Comparison of ENCODE assay signal across 35 mouse cellular contexts in the genomic region with DNA sequence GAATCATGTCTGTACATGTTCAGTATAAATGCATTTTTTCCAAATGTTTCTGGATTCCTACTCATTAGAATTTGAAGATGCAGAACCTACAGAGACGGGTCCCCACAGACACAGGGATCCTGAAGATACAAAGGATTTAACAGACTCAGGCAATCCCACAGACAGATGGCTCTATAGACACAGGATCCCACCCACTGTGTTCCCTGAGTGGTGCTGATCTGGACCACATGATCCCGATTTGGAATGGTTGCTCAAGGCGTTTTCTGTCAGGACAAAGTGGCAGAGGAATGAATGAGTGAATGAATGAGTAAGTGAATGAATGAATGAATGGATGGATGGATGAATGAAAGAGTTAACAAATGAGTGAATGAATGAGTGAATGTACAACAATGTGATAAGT. TPM values are rescaled to one million over a fixed set of nuclear protein-coding genes. Genes with fewer than 3 reads are reported as not detected.
DNase-seq lines count a peak whose midpoint lies in the region; ATAC-seq lines count a peak whose summit lies in the region.
"Had no signal": no experiment of that assay in that cellular context is flagged by ENCODE, and none has a peak within 500 bp of the region (broad histone marks: within the 10 kb centered on the region; RNA-seq: fewer than 3 reads in every experiment).

No protein-coding gene starts in this region.

- no peak for DNase-seq in frontal cortex, postnatal 10 days (ENCODE audit: low spot score in 2 of 2)
- DNase-seq in layer of hippocampus, adult 8-10 months (ENCODE audit: low spot score in 2 of 2) = peak; percentile 28 to 47
- no peak for DNase-seq in layer of hippocampus, postnatal 10 days (ENCODE audit: low spot score in 2 of 2)
- peak; percentile 66 for DNase-seq in R1 (ENCODE audit: low read depth, low spot score)
- peak; percentile 76 for DNase-seq in brain, adult 2 months (ENCODE audit: low read depth, low spot score)
- DNase-seq: adrenal gland, adult 2 months; adrenal gland, postnatal 36 days; cerebellum, adult 11 months; cerebellum, adult 9-10 months; gastrocnemius, postnatal 36 days; heart, adult 18-20 months; heart, postnatal 36 days; kidney, adult 11 months; kidney, postnatal 25 days; lung, embryonic 14.5 days; lung, postnatal 14 days; thymus, adult 2 months; thymus, postnatal 36 days had no signal

- H3K27ac ChIP-seq in forebrain, embryonic 16.5 days (ENCODE audit: low read length) = no peak overlapping the region
- H3K27ac ChIP-seq: hindbrain, embryonic 12.5 days; limb, embryonic 12.5 days; liver, embryonic 15.5 days; midbrain, embryonic 15.5 days had no signal

- H3K4me2 ChIP-seq in forebrain, embryonic 16.5 days (ENCODE audit: low read length) = no peak overlapping the region
- H3K4me2 ChIP-seq: heart, embryonic 11.5 days; hindbrain, embryonic 12.5 days; limb, embryonic 12.5 days; liver, embryonic 15.5 days; lung, embryonic 14.5 days; midbrain, embryonic 15.5 days had no signal

- no peak overlapping the region for H3K9ac ChIP-seq in forebrain, embryonic 16.5 days (replicated peaks; ENCODE audit: low read depth, low read length)
- H3K9ac ChIP-seq: hindbrain, embryonic 12.5 days; limb, embryonic 12.5 days; liver, embryonic 15.5 days; lung, embryonic 14.5 days; midbrain, embryonic 15.5 days had no signal

- no peaks in the 10 kb centered on the region for H3K4me1 ChIP-seq in forebrain, embryonic 16.5 days (replicated peaks; ENCODE audit: control insufficient read depth, insufficient read depth, low read length)
- H3K4me1 ChIP-seq: liver, embryonic 15.5 days; midbrain, embryonic 15.5 days had no signal

- H3K9me3 ChIP-seq in forebrain, embryonic 16.5 days (ENCODE audit: control insufficient read depth, low read length) = no peaks in the 10 kb centered on the region
- H3K9me3 ChIP-seq: hindbrain, embryonic 12.5 days; limb, embryonic 12.5 days; liver, embryonic 15.5 days; midbrain, embryonic 15.5 days had no signal

- no peaks in the 10 kb centered on the region for H3K36me3 ChIP-seq in forebrain, embryonic 16.5 days (ENCODE audit: control insufficient read depth, insufficient read depth)
- H3K36me3 ChIP-seq: hindbrain, embryonic 12.5 days; limb, embryonic 12.5 days; liver, embryonic 15.5 days; midbrain, embryonic 15.5 days had no signal

- H3K4me3 ChIP-seq in forebrain, embryonic 16.5 days (replicated peaks; ENCODE audit: low read length) = no peak overlapping the region
- H3K4me3 ChIP-seq: hindbrain, embryonic 12.5 days; limb, embryonic 12.5 days; liver, embryonic 15.5 days; midbrain, embryonic 15.5 days had no signal

- H3K27me3 ChIP-seq in forebrain, embryonic 16.5 days (replicated peaks; ENCODE audit: control insufficient read depth, insufficient read depth, low read length) = peaks cover 24% of the 10 kb centered on the region

- peak; percentile 77; the same call in 1 of the 2 replicates for ATAC-seq in frontal cortex, adult (ENCODE audit: low TSS enrichment)
- ATAC-seq in forebrain, embryonic 16.5 days = no peak
- ATAC-seq: activated CD4-positive, CD25-positive, alpha-beta regulatory T cell, adult 4 months; CD4-positive, CD25-positive, alpha-beta regulatory T cell, adult 4 months; forebrain, embryonic 14.5 days; midbrain, embryonic 15.5 days had no signal

- WGBS in forebrain, embryonic 16.5 days = 54% methylated on average over 3 of the region's 3 CpGs

RNA-seq across cellular contexts. Expression of gene Ccdc27, which starts 43.4 kb away (rescaled TPM):
- total RNA-seq in layer of hippocampus, adult 8-10 months (2022) = under 1 TPM; 0.85 to 0.99 (median 0.89) TPM
- 1 to 10 TPM; 1.4 to 2.3 TPM for total RNA-seq in layer of hippocampus, postnatal 10 days (2021)
- not detected in 2 replicates for polyA plus RNA-seq in forebrain, embryonic 16.5 days (2015; fragmentation: Nextera tagmentation; extraction: Ambion mirVana)
- total RNA-seq: adrenal gland, adult 2 months; adrenal gland, postnatal 36 days; gastrocnemius, postnatal 36 days; heart, adult 18-20 months; heart, postnatal 36 days; liver, adult 2 months; neutrophil, adult 5-6 weeks had no signal
- polyA plus RNA-seq: activated CD4-positive, CD25-positive, alpha-beta regulatory T cell, adult 4 months; adrenal gland, adult 2 months; CD4-positive, CD25-positive, alpha-beta regulatory T cell, adult 4 months; cortical plate, adult 2 months; forebrain, embryonic 14.5 days; heart, embryonic 11.5 days; heart, embryonic 16.5 days; hindbrain, embryonic 12.5 days; kidney, embryonic 14.5 days; limb, embryonic 12.5 days; liver, adult 2 months; midbrain, embryonic 15.5 days; neural tube, embryonic 11.5 days; spleen, adult 2 months had no signal

RNA-seq across cellular contexts. Expression of gene Trp73, which starts 54.2 kb away (rescaled TPM):
- total RNA-seq in layer of hippocampus, adult 8-10 months (2022) = 1 to 10 TPM; 1.8 to 2.9 (median 2.3) TPM
- 1 to 10 TPM; 4.7 to 5.2 TPM for total RNA-seq in layer of hippocampus, postnatal 10 days (2021)
- 5.7 and 5.9 TPM in 2 replicates for polyA plus RNA-seq in forebrain, embryonic 16.5 days (2015; fragmentation: Nextera tagmentation; extraction: Ambion mirVana)
- total RNA-seq: adrenal gland, adult 2 months; adrenal gland, postnatal 36 days; gastrocnemius, postnatal 36 days; heart, postnatal 36 days; liver, adult 2 months; neutrophil, adult 5-6 weeks had no signal
- polyA plus RNA-seq: activated CD4-positive, CD25-positive, alpha-beta regulatory T cell, adult 4 months; CD4-positive, CD25-positive, alpha-beta regulatory T cell, adult 4 months; heart, embryonic 11.5 days; liver, adult 2 months; liver, embryonic 15.5 days had no signal

RNA-seq across cellular contexts. Expression of gene Wrap73, which starts 56.3 kb away (rescaled TPM):
- total RNA-seq in layer of hippocampus, adult 8-10 months (2022) = 10 to 100 TPM; 30.2 to 36.3 (median 32.5) TPM
- total RNA-seq in layer of hippocampus, postnatal 10 days (2021) = 10 to 100 TPM; 27.3 to 33.0 TPM
- 59.2 and 60.7 TPM in 2 replicates for polyA plus RNA-seq in forebrain, embryonic 16.5 days (2015; fragmentation: Nextera tagmentation; extraction: Ambion mirVana)

RNA-seq across cellular contexts. Expression of gene Smim1, which starts 59.8 kb away (rescaled TPM):
- 10 to 100 TPM in 2 of 4 experiments, 1 to 10 TPM in 2; 9.3 to 15.6 (median 11.2) TPM for total RNA-seq in layer of hippocampus, adult 8-10 months (2022)
- 1 to 10 TPM; 3.4 to 5.8 TPM for total RNA-seq in layer of hippocampus, postnatal 10 days (2021)
- 2.9 and 3.7 TPM in 2 replicates for polyA plus RNA-seq in forebrain, embryonic 16.5 days (2015; fragmentation: Nextera tagmentation; extraction: Ambion mirVana)

Comparison
In these comparisons a context has a peak if more than half of its experiments do, and no peak if none do; other contexts are left out.
1. DNase-seq: peak in layer of hippocampus, adult 8-10 months (2 of 2), R1 (single experiment) and brain, adult 2 months (single experiment); none in frontal cortex, postnatal 10 days (0 of 2) and layer of hippocampus, postnatal 10 days (0 of 2).